Comparison of ENCODE assay signal across 9 mouse cellular contexts in the genomic region with DNA sequence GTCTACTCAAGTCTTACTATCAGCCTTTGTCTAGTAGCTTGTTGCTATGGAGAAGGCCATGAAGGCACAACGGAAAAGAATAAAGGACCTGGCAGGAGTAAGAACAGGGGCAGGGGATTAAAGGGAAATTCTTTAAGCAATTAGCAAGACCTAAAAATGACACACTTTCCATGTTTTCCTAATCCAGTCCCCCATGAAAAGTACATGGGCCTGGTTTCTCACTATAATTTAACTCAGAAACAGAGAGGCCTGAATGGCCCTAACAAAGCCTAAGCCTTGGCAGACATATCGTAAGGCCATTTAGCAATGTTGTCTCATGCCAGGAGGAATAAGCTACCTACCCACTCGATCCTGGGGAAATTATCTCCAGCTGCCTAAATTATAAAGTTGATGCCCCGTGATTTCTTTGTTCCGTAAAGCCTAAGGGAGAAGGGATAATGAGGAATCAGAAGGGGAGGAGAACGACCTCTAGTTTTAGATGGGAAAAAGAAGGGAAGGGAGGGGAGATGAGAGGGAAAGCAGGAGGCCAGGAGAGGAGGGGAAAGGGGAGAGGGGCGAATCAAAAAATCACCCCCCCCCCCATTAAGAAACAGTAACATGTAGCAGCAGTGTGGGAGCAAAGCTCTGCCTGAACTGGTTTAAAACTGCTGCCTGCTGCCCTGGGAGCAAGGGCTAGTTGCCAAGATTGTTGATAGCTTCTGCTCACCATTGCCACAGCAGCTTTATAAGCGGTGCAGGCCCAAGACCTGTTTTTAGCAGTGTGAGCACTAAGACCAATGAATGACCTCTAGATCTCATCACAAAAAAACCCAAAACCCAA. TPM values are rescaled to one million over a fixed set of nuclear protein-coding genes. Genes with fewer than 3 reads are reported as not detected.
DNase-seq lines count a peak whose midpoint lies in the region; ATAC-seq lines count a peak whose summit lies in the region.
"Had no signal": no experiment of that assay in that cellular context is flagged by ENCODE, and none has a peak within 500 bp of the region (broad histone marks: within the 10 kb centered on the region; RNA-seq: fewer than 3 reads in every experiment).

No protein-coding gene starts in this region.

- H3K4me2 ChIP-seq in neural tube, embryonic 14.5 days (ENCODE audit: low read depth, low read length): peak overlapping the region; percentile 7; the same call in 1 of the 2 replicates

- DNase-seq in adrenal gland, adult 2 months: peak; percentile 73
- DNase-seq in adrenal gland, adult 18-20 months (ENCODE audit: low spot score in 2 of 2): no peak
- DNase-seq in urinary bladder, postnatal 14 days (ENCODE audit: low spot score): peak; percentile 48
- no peak for DNase-seq in urinary bladder, adult 2 months (ENCODE audit: low spot score)
- DNase-seq in heart, adult 18-20 months: peak; percentile 74 to 75
- peak; percentile 61 for DNase-seq in kidney, adult 9 months
- DNase-seq in natural killer cell, adult 2 months (ENCODE audit: low spot score in 2 of 2): no peak

- peak overlapping the region; percentile 25; the same call in 1 of the 2 replicates for H3K9ac ChIP-seq in neural tube, embryonic 14.5 days (replicated peaks; ENCODE audit: low read depth, low read length)
- H3K9ac ChIP-seq: liver, embryonic 14.5 days had no signal

- ATAC-seq in neural tube, embryonic 14.5 days (ENCODE audit: low read depth): peak; percentile 69

- H3K4me1 ChIP-seq in neural tube, embryonic 14.5 days (ENCODE audit: control insufficient read depth, insufficient read depth, low read length): peaks cover 49% of the 10 kb centered on the region

- peak overlapping the region; percentile 86 for H3K27ac ChIP-seq in neural tube, embryonic 14.5 days (ENCODE audit: low read depth, low read length)
- H3K27ac ChIP-seq: liver, embryonic 14.5 days had no signal

- H3K27me3 ChIP-seq in neural tube, embryonic 14.5 days (ENCODE audit: control insufficient read depth, insufficient read depth, low read length): no peaks in the 10 kb centered on the region

- H3K36me3 ChIP-seq in neural tube, embryonic 14.5 days (ENCODE audit: control insufficient read depth, insufficient read depth, low read length): no peaks in the 10 kb centered on the region

- H3K4me3 ChIP-seq in neural tube, embryonic 14.5 days (ENCODE audit: low read depth, low read length): no peak overlapping the region

- H3K9me3 ChIP-seq in neural tube, embryonic 14.5 days (ENCODE audit: control insufficient read depth, low read length): no peaks in the 10 kb centered on the region

- 21% methylated on average over 8 of the region's 8 CpGs for WGBS in neural tube, embryonic 14.5 days

RNA-seq across cellular contexts. Expression of a gene that starts 56.9 kb away (rescaled TPM):
- 100 to 1,000 TPM; 101 to 156 TPM for total RNA-seq in adrenal gland, adult 2 months (2021)
- polyA plus RNA-seq in adrenal gland, adult 2 months (2012; rRNA removed): 172 and 201 TPM in 2 replicates
- total RNA-seq in adrenal gland, adult 18-20 months (2021): 100 to 1,000 TPM; 131 to 132 TPM
- 162 and 173 TPM in 2 replicates for polyA plus RNA-seq in urinary bladder, adult 2 months (2012; rRNA removed)
- 100 to 1,000 TPM; 201 to 238 TPM for total RNA-seq in heart, adult 18-20 months (2021)
- polyA plus RNA-seq in neural tube, embryonic 14.5 days (2014; fragmentation: Nextera tagmentation; extraction: Ambion mirVana): 254 and 315 TPM in 2 replicates

Comparison
In these comparisons a context has a peak if more than half of its experiments do, and no peak if none do; other contexts are left out.
1. DNase-seq: peak in adrenal gland, adult 2 months (single experiment), urinary bladder, postnatal 14 days (single experiment), heart, adult 18-20 months (2 of 2) and kidney, adult 9 months (single experiment); none in adrenal gland, adult 18-20 months (0 of 2), urinary bladder, adult 2 months (single experiment) and natural killer cell, adult 2 months (0 of 2).